Comparison of ENCODE assay signal across 7 mouse cellular contexts in the genomic region with DNA sequence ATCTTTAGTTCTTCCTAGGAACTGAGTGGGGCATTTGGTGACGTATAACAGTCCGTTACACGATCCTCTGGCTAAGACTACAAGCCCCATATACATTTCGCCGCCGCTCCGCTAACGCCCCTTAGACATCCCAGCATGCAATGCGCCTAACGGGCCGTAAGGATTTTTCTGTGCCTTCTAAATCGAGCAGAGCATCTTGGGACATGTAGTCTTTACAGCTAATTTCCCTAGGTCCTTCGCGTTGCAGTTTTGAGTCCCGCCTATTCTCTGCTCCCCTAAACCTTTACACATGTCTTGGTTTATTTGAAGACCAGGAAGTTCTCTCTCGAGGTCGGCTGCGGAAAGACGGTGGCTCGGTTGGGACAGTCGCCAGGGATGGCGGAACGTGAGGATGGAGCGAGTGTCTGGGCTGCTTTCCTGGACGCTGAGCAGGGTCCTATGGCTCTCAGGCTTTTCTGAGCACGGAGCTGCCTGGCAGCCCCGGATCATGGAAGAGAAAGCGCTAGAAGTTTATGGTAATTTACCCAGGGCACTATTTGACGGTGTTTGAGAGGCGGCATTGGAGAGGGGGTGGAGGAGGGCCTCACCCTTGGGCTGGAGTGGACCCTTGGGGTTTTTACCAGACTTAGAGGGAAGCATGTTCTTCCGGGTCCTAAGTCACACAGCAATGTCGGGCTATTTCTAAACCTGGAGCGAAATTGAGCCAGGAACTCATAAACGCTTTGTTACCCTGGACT. TPM values are rescaled to one million over a fixed set of nuclear protein-coding genes. Genes with fewer than 3 reads are reported as not detected.
DNase-seq lines count a peak whose midpoint lies in the region; ATAC-seq lines count a peak whose summit lies in the region.

A gene (minus strand): TSS at position 132 of the 737 bp plus-strand sequence.
A gene (plus strand): TSS at position 156 of the 737 bp plus-strand sequence.

- H3K9ac ChIP-seq in embryonic facial prominence, embryonic 11.5 days (replicated peaks; ENCODE audit: low read length) = peak within 1 kb of the TSS; percentile 73
- H3K9ac ChIP-seq in midbrain, embryonic 13.5 days (replicated peaks) = peak within 1 kb of the TSS; percentile 71

- H3K36me3 ChIP-seq in embryonic facial prominence, embryonic 11.5 days (replicated peaks; ENCODE audit: control insufficient read depth, insufficient read depth, low read depth, low read length) = no peaks in the 10 kb centered on the region
- peaks cover 24% of the 10 kb centered on the region for H3K36me3 ChIP-seq in limb, embryonic 10.5 days
- H3K36me3 ChIP-seq in midbrain, embryonic 13.5 days = 0 out of 2 replicates have a peak, but pooled peaks cover 3% of the 10 kb centered on the region

- no peaks in the 10 kb centered on the region for H3K9me3 ChIP-seq in embryonic facial prominence, embryonic 11.5 days (replicated peaks; ENCODE audit: control insufficient read depth, low read length)
- no peaks in the 10 kb centered on the region for H3K9me3 ChIP-seq in limb, embryonic 10.5 days (replicated peaks)
- H3K9me3 ChIP-seq in midbrain, embryonic 13.5 days = no peaks in the 10 kb centered on the region

- H3K27me3 ChIP-seq in embryonic facial prominence, embryonic 11.5 days (ENCODE audit: control insufficient read depth, insufficient read depth, low read length) = no peaks in the 10 kb centered on the region
- no peaks in the 10 kb centered on the region for H3K27me3 ChIP-seq in limb, embryonic 10.5 days (ENCODE audit: low read depth, poor library complexity, severe bottlenecking)
- H3K27me3 ChIP-seq in midbrain, embryonic 13.5 days = no peaks in the 10 kb centered on the region

- peak within 1 kb of the TSS; percentile 71 for H3K4me2 ChIP-seq in embryonic facial prominence, embryonic 11.5 days (ENCODE audit: low read depth, low read length)
- peak within 1 kb of the TSS; percentile 73 for H3K4me2 ChIP-seq in midbrain, embryonic 13.5 days (replicated peaks)

- no peaks in the 10 kb centered on the region for H3K4me1 ChIP-seq in embryonic facial prominence, embryonic 11.5 days (ENCODE audit: control insufficient read depth, insufficient read depth, low read length)
- H3K4me1 ChIP-seq in limb, embryonic 10.5 days = peaks cover 36% of the 10 kb centered on the region
- H3K4me1 ChIP-seq in midbrain, embryonic 13.5 days (replicated peaks) = peaks cover 43% of the 10 kb centered on the region

- WGBS in embryonic facial prominence, embryonic 11.5 days = 2% methylated on average over 34 of the region's 34 CpGs
- WGBS in limb, embryonic 10.5 days = 2% methylated on average over 34 of the region's 34 CpGs
- 1% methylated on average over 34 of the region's 34 CpGs for WGBS in midbrain, embryonic 13.5 days

- H3K4me3 ChIP-seq in embryonic facial prominence, embryonic 11.5 days (ENCODE audit: low read depth, low read length) = peak within 1 kb of the TSS; percentile 60
- peak within 1 kb of the TSS; percentile 68 for H3K4me3 ChIP-seq in limb, embryonic 10.5 days
- peak within 1 kb of the TSS; percentile 55 for H3K4me3 ChIP-seq in midbrain, embryonic 13.5 days (replicated peaks)

- H3K27ac ChIP-seq in embryonic facial prominence, embryonic 11.5 days (replicated peaks; ENCODE audit: low read depth, low read length) = 0 out of 2 replicates have a peak within 1 kb of the TSS, but pooled peaks have one; percentile 48
- H3K27ac ChIP-seq in limb, embryonic 10.5 days = peak within 1 kb of the TSS; percentile 93
- H3K27ac ChIP-seq in midbrain, embryonic 13.5 days = peak within 1 kb of the TSS; percentile 89

- ATAC-seq in embryonic facial prominence, embryonic 11.5 days (replicated peaks; ENCODE audit: insufficient number of reproducible peaks, low FRiP score, low TSS enrichment, low read depth) = peak; percentile 71
- ATAC-seq in granulocyte monocyte progenitor cell, adult 5-6 weeks (replicated peaks; ENCODE audit: poor library complexity, severe bottlenecking) = peak; percentile 70
- peak; percentile 69 for ATAC-seq in midbrain, embryonic 13.5 days

- DNase-seq in adrenal gland, postnatal 14 days = peak; percentile 94
- DNase-seq in embryonic facial prominence, embryonic 11.5 days (ENCODE audit: low spot score) = peak; percentile 99
- DNase-seq in kidney, adult 11 months = peak; percentile 97
- peak; percentile 90 for DNase-seq in limb, embryonic 10.5 days (ENCODE audit: low spot score)
- peak; percentile 88 for DNase-seq in spleen, adult 12 weeks (ENCODE audit: low spot score)

RNA-seq across cellular contexts. Expression of the first gene that starts in this region (rescaled TPM):
- total RNA-seq in adrenal gland, postnatal 14 days (2021) = 85.3 and 88.2 TPM in 2 replicates
- polyA plus RNA-seq in embryonic facial prominence, embryonic 11.5 days (2014; fragmentation: Nextera tagmentation; extraction: Ambion mirVana) = 144 and 148 TPM in 2 replicates
- 71.0 and 93.3 TPM in 2 replicates for total RNA-seq in granulocyte monocyte progenitor cell, adult 5-6 weeks (2014; fragmentation: Nextera tagmentation)
- 109 and 124 TPM in 2 replicates for total RNA-seq in granulocyte monocyte progenitor cell, adult 5-6 weeks (2017)
- 122 and 126 TPM in 2 replicates for polyA plus RNA-seq in limb, embryonic 10.5 days (2016; fragmentation: Nextera tagmentation; extraction: Ambion mirVana)
- 101 and 104 TPM in 2 replicates for polyA plus RNA-seq in midbrain, embryonic 13.5 days (2015; fragmentation: Nextera tagmentation; extraction: Ambion mirVana)

RNA-seq across cellular contexts. Expression of the second gene that starts in this region (rescaled TPM):
- 80.7 and 86.2 TPM in 2 replicates for total RNA-seq in adrenal gland, postnatal 14 days (2021)
- polyA plus RNA-seq in embryonic facial prominence, embryonic 11.5 days (2014; fragmentation: Nextera tagmentation; extraction: Ambion mirVana) = 184 and 206 TPM in 2 replicates
- 237 and 248 TPM in 2 replicates for total RNA-seq in granulocyte monocyte progenitor cell, adult 5-6 weeks (2014; fragmentation: Nextera tagmentation)
- total RNA-seq in granulocyte monocyte progenitor cell, adult 5-6 weeks (2017) = 172 and 204 TPM in 2 replicates
- polyA plus RNA-seq in limb, embryonic 10.5 days (2016; fragmentation: Nextera tagmentation; extraction: Ambion mirVana) = 166 and 171 TPM in 2 replicates
- polyA plus RNA-seq in midbrain, embryonic 13.5 days (2015; fragmentation: Nextera tagmentation; extraction: Ambion mirVana) = 102 and 104 TPM in 2 replicates

Comparison
In these comparisons a context has a peak if more than half of its experiments do, and no peak if none do; other contexts are left out.
1. Peak in every context shown above with its lines: DNase-seq, ATAC-seq, H3K4me3 ChIP-seq and H3K27ac ChIP-seq.